Comparison of ENCODE assay signal across 14 mouse cellular contexts in the genomic region with DNA sequence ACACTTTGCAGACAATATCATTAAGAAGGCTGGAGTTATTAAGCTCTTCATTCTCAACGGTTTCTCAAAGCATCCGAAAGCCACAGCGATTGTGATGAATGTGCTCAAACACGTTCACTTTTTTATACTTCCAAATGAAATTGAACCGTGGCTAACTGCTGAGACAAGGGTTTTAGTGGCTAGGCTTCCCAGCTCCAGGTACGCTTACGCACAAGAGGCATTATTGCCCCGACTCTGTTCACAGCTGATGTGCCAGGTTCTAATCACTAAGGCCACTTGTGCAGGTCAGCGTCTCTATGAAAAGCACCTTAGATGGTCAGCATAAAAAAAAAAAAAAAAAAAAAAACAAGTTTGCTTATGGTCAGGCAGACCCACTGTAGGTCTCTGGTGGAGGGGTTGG.
"Had no signal": no experiment of that assay in that cellular context is flagged by ENCODE, and none has a peak within 500 bp of the region (broad histone marks: within the 10 kb centered on the region; RNA-seq: fewer than 3 reads in every experiment).

No protein-coding gene starts in this region.

- ATAC-seq: hindbrain, embryonic 16.5 days; inflammation-experienced regulatory T-cells, adult 6 months; lung, postnatal 0 days had no signal

- H3K4me1 ChIP-seq: limb, embryonic 10.5 days; liver, embryonic 15.5 days; midbrain, embryonic 10.5 days had no signal

- H3K9me3 ChIP-seq: limb, embryonic 10.5 days; liver, embryonic 15.5 days; midbrain, embryonic 10.5 days had no signal

- H3K36me3 ChIP-seq: limb, embryonic 10.5 days; liver, embryonic 15.5 days; midbrain, embryonic 10.5 days had no signal

- H3K4me3 ChIP-seq: left cerebral cortex, adult 2 months; limb, embryonic 10.5 days; liver, embryonic 15.5 days; midbrain, embryonic 10.5 days; myocyte had no signal

- H3K27ac ChIP-seq: left cerebral cortex, adult 2 months; limb, embryonic 10.5 days; liver, embryonic 15.5 days; midbrain, embryonic 10.5 days had no signal

- H3K9ac ChIP-seq: liver, embryonic 15.5 days had no signal

- H3K27me3 ChIP-seq: liver, embryonic 15.5 days had no signal

- DNase-seq: lung, adult 2 months; lung, postnatal 4 days; midbrain, embryonic 14.5 days; right cerebral cortex, postnatal 14 days; thymus, postnatal 4 days had no signal

- H3K4me2 ChIP-seq: liver, embryonic 11.5 days; liver, embryonic 15.5 days had no signal
